Mouse (Mus musculus): ENCODE measurements at regions not wholly inside any gene's neighbourhood (a gene's known extent, or its start where the extent isn't known, plus 50 kb on each side); places are given as distances from the start of the nearest gene placed in this dataset.

GRCm38 (mm10) chr13:28583617-28584016, 326.3 kb downstream of the Gm11361 start:
- CTCF ChIA-PET, result no interaction called here

GRCm38 (mm10) chr13:28575202-28575851, 318.0 kb downstream of the Gm11361 start:
- CTCF ChIA-PET, result no interaction called here

- CTCF ChIA-PET, result no interaction called here
These were observed 316.0 kb downstream of the Gm11361 start for GRCm38 (mm10) chr13:28573364-28573763.

- CTCF ChIA-PET, result no interaction called here
These were observed 315.1 kb downstream of the Gm11361 start for GRCm38 (mm10) chr13:28572448-28572847.

GRCm38 (mm10) chr13:28571716-28572115, 314.4 kb downstream of the Gm11361 start:
- CTCF ChIA-PET, result no interaction called here

- CTCF ChIA-PET, result no interaction called here
These were observed 306.3 kb downstream of the Gm11361 start for GRCm38 (mm10) chr13:28563585-28563984.

- CTCF ChIA-PET, result no interaction called here
These were observed 302.8 kb downstream of the Gm11361 start for GRCm38 (mm10) chr13:28560081-28560480.

GRCm38 (mm10) chr13:28557032-28557570, 299.8 kb downstream of the Gm11361 start:
- CTCF ChIA-PET, result no interaction called here

GRCm38 (mm10) chr13:28556385-28556938, 299.1 kb downstream of the Gm11361 start:
- CTCF ChIA-PET, result no interaction called here

GRCm38 (mm10) chr13:28554143-28554830, 297.0 kb downstream of the Gm11361 start:
- CTCF ChIA-PET, result no interaction called here

GRCm38 (mm10) chr13:28552974-28553750, 295.8 kb downstream of the Gm11361 start:
- CTCF ChIA-PET, result interaction anchor here (0.7 kb wide), 1 partner anchor 46 kb away, joined by 7 read pairs; no protein-coding TSS in a partner anchor

- CTCF ChIA-PET, result no interaction called here
These were observed 294.2 kb downstream of the Gm11361 start for GRCm38 (mm10) chr13:28551555-28551954.

GRCm38 (mm10) chr13:28545797-28546196, 288.5 kb downstream of the Gm11361 start:
- CTCF ChIA-PET, result no interaction called here

GRCm38 (mm10) chr13:28545337-28545736, 288.0 kb downstream of the Gm11361 start:
- CTCF ChIA-PET, result no interaction called here

- CTCF ChIA-PET, result no interaction called here
These were observed 287.5 kb downstream of the Gm11361 start for GRCm38 (mm10) chr13:28544819-28545180.

GRCm38 (mm10) chr13:28544003-28544818, 286.9 kb downstream of the Gm11361 start:
- CTCF ChIA-PET, result no interaction called here

- CTCF ChIA-PET, result no interaction called here
These were observed 284.3 kb downstream of the Gm11361 start for GRCm38 (mm10) chr13:28541607-28542006.

GRCm38 (mm10) chr13:28533080-28533479, 275.8 kb downstream of the Gm11361 start:
- CTCF ChIA-PET, result no interaction called here

GRCm38 (mm10) chr13:28532278-28532677, 274.9 kb downstream of the Gm11361 start:
- CTCF ChIA-PET, result no interaction called here

GRCm38 (mm10) chr13:28531534-28531999, 274.2 kb downstream of the Gm11361 start:
- CTCF ChIA-PET, result no interaction called here

- CTCF ChIA-PET, result no interaction called here
These were observed 273.6 kb downstream of the Gm11361 start for GRCm38 (mm10) chr13:28530947-28531346.

All from spleen, embryonic (tissue).